Mouse (Mus musculus) macrophage (primary cell): ENCODE measurements around the gene Snf8. TPM values are rescaled to one million over a fixed set of nuclear protein-coding genes. Genes with fewer than 3 reads are reported as not detected.
A peak's percentile ranks its signal among the peaks of the same experiment; 100 is the strongest.

Experiments used
- H3K27ac ChIP-seq: fragments of 350-480 bp; formaldehyde crosslinking; 2 replicates; pipeline ENCODE4 v1.9.0; 2021
- H3K36me3 ChIP-seq: fragments of 350-480 bp; formaldehyde crosslinking; 2 replicates; pipeline ENCODE4 v1.9.0; 2021; ENCODE audit errors: inconsistent target
- H3K4me3 ChIP-seq: fragments of 350-480 bp; formaldehyde crosslinking; 2 replicates; pipeline ENCODE4 v1.9.0; 2021; ENCODE audit errors: inconsistent target
- H3K79me2 ChIP-seq: fragments of 350-480 bp; formaldehyde crosslinking; 2 replicates; pipeline ENCODE4 v1.9.0; 2021; ENCODE audit errors: inconsistent target
- WGBS: methylation state at CpG from one replicate; pipeline ENCODE4 v1.1.7; 2026; ENCODE audit warnings: inconsistent platforms; ENCODE audit not compliant: missing documents; 5-methylcytosine and 5-hydroxymethylcytosine counted together
- polyA plus RNA-seq: library from polyadenylated mRNA; stranded (reverse); fragments of 250-400 nt; gene quantifications from 3 replicates; pipeline ENCODE4 v1.2.4, GENCODE M21; 2018; ENCODE audit warnings: inconsistent platforms

Gene Snf8
- polyA plus RNA-seq, 1 experiment from 2014 or later = 81.3 TPM

DNA sequence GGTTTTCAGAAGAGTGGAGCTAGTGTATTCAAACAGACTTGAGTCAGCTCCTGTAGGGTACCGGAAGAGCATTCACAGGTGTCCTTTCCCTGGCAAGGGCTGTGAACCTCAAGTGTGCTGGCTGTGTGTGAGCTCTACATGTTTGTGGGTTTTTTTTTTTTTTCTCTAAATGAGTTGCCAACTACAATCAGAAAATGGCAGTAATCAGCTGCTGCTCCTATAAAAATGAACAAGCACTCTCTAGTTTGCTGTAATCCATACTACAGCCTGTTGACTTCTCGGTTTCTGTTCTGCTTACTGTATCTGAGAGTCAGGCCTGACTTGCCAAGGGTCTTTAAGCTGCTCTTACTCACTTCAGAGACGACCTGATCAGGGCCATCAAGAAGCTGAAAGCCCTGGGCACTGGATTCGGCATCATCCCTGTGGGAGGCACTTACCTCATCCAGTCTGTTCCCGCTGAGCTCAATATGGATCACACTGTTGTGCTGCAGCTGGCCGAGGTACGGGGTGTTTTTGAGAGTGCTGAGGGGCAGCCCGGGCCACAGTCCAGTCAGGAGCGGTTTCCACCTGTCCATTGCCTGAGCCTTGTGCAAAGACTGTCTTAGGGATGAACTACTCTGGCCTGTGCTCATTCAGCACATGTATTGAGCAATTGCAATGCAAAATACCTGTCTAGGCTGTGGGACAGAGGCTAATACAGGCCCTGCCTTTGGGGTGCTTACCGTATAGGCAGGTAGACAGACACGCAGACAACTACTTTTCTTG is 10.3 kb downstream of the Snf8 start:
- Histone ChIP-seq H3K36me3 (peaks cover 55% of the 10 kb centered on the region), H3K79me2 (no peaks in the 10 kb centered on the region), H3K4me3 (no peak overlapping the region), H3K27ac (no peak overlapping the region)
- 90% methylated on average over 11 of the region's 11 CpGs for WGBS

DNA sequence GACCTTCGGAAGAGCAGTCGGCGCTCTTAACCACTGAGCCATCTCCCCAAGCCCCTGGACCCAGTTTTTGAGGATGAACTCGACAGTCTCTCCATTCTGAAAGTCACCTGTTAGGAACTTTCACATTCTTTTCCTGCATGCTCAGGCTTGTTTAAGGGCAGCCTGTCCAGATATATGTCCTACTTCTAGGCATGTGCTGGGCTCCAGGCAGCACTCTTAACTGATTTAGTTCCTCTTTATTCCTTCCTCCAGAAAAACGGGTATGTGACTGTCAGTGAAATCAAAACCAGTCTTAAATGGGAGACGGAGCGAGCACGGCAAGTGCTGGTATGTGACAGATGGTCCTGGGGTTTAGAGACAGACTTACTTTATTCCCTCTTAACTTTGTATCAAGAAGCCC is 11.3 kb downstream of the Snf8 start:
- Histone ChIP-seq H3K36me3 (peaks cover 58% of the 10 kb centered on the region), H3K27ac (no peak overlapping the region), H3K79me2 (no peaks in the 10 kb centered on the region), H3K4me3 (no peak overlapping the region)
- WGBS = 68% methylated on average over 5 of the region's 8 CpGs

- H3K36me3 ChIP-seq = peaks cover 62% of the 10 kb centered on the region
- H3K4me3 ChIP-seq = no peak overlapping the region
- WGBS = 90% methylated on average over 2 of the region's 2 CpGs
- H3K27ac ChIP-seq = no peak overlapping the region
- H3K79me2 ChIP-seq = no peaks in the 10 kb centered on the region
Observed at GRCm38 (mm10) chr11:96046793-96047192, 12.1 kb downstream of the Snf8 start.

DNA sequence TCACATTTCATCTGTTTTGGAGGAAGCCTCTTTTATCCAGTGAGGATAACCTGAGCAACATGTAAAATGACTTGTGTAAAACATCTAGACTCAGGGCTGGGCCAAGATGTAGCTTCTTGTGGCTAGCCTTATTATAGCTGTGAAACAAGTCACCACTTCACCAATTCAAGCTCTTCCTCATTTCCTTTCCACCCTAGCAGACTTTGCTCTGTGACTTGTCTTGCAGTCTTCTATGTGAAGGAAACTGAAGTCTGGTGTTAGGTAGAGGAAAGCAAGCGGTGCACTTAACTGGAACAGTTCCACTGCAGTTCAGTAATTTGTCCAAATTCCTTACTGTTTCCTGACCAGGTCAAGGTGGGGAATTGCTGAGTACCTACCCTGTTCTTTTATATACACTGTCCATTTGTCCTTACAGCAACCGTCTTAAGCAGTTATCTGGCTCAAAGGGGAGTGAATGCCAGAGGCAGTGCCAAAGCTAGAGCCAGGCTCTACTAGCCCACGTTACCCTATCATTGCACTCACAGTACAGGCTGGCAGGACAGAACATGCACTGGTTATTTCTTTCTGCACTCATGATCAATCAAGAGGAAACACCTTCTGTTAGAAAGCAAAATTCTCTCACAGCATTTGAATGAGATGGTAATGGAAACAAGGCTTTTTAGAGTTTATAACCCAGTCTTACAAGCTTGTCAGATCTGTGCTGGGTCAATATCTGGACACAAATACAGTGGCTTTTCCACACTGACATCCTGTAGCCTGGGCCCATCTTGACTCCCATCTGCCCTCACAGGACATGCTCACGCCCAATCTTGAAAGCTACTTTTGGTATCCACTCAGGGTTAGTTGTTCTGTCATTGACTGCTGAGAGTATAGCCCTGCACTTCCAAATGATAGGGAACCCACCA is 13.0 kb downstream of the Snf8 start:
- Histone ChIP-seq H3K27ac (no peak overlapping the region), H3K79me2 (peaks cover 3% of the 10 kb centered on the region; the same call in 1 of the 2 replicates), H3K4me3 (no peak overlapping the region), H3K36me3 (peaks cover 63% of the 10 kb centered on the region)
- 90% methylated on average over 4 of the region's 4 CpGs for WGBS

DNA sequence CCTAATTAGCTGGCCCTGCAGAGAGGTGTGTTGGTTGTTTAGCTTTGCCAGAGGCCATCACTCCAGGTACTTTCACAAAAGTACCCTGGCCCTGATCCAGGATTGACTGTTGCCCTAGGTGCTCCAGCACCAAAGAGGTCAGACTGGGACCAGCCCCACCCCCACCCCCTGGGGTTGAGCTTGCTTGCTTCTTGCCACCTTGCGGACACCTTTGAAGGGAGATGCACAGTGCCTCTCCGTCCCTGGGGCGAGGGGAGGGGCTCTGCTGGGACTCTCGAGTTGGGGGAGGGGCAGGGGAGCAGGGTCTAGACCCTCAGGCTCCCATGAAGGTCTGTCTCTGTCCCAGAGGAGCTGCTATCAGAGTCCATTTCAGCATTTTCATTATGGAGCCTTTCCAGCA is 15.3 kb downstream of the Snf8 start:
- Histone ChIP-seq H3K79me2 (peaks cover 18% of the 10 kb centered on the region; the same call in 1 of the 2 replicates), H3K27ac (no peak overlapping the region), H3K4me3 (no peak overlapping the region), H3K36me3 (peaks cover 66% of the 10 kb centered on the region)
- WGBS = 93% methylated on average over 4 of the region's 4 CpGs

DNA sequence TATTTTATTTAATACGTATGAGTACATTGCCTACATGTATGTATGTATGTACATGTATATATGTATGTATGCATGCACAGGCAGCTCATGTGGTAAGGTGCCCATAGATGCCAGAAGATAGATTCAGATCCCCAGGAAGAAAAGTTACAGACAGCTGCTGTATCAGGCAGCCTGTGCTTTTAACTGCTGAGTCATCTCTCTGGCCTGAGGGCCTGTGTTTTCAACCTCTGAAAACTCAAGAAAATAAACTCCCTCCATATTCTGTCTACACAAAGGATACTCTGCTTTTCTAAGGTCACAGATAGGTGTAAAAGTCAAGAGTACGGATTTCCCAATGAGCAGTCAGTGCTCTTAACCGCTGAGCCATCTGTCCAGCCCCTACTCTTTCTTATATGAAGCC is 16.2 kb downstream of the Snf8 start:
- H3K4me3 ChIP-seq = no peak overlapping the region
- peaks cover 67% of the 10 kb centered on the region for H3K36me3 ChIP-seq
- 100% methylated on average over 3 of the region's 3 CpGs for WGBS
- H3K27ac ChIP-seq = no peak overlapping the region
- H3K79me2 ChIP-seq = peaks cover 25% of the 10 kb centered on the region; the same call in 1 of the 2 replicates

- H3K36me3 ChIP-seq = peaks cover 58% of the 10 kb centered on the region
- no peak overlapping the region for H3K4me3 ChIP-seq
- H3K27ac ChIP-seq = no peak overlapping the region
- WGBS = 91% methylated on average over 4 of the region's 4 CpGs
- peaks cover 88% of the 10 kb centered on the region for H3K79me2 ChIP-seq
Observed at GRCm38 (mm10) chr11:96058309-96058708, 23.6 kb downstream of the Snf8 start.

- H3K36me3 ChIP-seq = peaks cover 11% of the 10 kb centered on the region
- peaks cover 52% of the 10 kb centered on the region for H3K79me2 ChIP-seq
- peak overlapping the region; percentile 76 for H3K4me3 ChIP-seq
- under 1% methylated on average over 44 of the region's 64 CpGs for WGBS
- peak overlapping the region; percentile 29 for H3K27ac ChIP-seq
Observed at GRCm38 (mm10) chr11:96064521-96065214, 30.0 kb downstream of the Snf8 start.

DNA sequence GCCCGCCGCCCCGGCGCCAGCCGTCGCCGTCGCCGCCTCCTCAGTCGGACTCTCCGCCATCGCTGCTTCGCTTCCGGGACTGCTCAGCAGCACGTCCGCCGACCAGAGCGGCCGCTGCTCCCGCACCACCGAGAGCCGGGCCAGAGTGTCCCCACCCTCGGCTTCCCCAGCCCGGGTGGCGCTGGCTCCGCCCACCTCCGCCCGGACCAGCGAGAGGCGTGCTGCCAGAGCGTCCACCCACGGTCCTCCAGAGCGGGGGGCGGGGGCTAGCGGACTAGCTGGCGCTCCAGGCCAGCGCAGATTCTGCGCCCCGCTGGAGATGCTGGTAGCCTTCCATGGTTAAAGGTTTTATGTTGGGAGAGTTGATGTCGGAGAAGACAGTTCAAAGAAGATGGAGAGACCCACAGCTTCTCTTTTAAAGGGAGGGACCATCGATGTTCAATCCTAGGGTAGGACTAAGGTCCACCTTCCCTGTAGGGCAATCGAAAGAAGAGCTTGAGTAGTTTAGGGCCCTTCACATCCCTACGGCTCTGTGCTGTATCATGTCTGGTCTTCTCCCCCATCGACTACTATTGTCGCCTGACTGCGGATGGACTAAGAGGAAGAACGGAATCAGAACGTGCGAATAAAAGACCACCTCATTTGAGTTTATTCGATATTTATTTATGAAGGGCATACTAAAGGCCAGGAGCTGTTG is 30.7 kb downstream of the Snf8 start, which contains the start of gene Ube2z:
TSS of gene Ube2z (minus strand) at position 174 of the 697 bp plus-strand sequence.
- WGBS = 5% methylated on average over 44 of the region's 50 CpGs
- H3K4me3 ChIP-seq = peak within 1 kb of the TSS; percentile 76
- H3K79me2 ChIP-seq = peaks cover 45% of the 10 kb centered on the region
- peak within 1 kb of the TSS; percentile 29 for H3K27ac ChIP-seq
- peaks cover 8% of the 10 kb centered on the region for H3K36me3 ChIP-seq

GRCm38 (mm10) chr11:96068231-96068630 is 33.5 kb downstream of the Snf8 start:
- Histone ChIP-seq H3K27ac (no peak overlapping the region), H3K79me2 (peaks cover 19% of the 10 kb centered on the region), H3K4me3 (no peak overlapping the region), H3K36me3 (peaks cover 6% of the 10 kb centered on the region)
- WGBS = 85% methylated on average over 5 of the region's 5 CpGs

DNA sequence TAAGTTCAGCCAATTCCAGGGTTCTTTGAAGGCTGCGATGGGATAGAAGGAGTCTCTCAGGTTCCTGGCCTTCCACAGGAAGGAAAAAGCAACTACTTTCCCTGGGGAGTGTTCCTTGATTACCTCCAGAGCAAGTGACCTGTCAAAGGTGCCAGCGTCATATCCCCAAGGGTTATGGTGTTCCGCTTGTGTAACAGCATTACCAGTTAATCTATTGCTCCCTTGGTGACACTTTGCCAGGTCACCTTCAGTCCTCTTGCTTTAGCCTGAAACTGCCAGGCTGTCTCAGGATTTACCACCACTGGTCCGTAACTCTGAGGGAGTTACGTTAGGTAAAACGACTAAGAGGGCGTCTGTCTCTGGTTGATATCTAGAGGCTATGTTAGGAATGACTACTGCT is 35.7 kb downstream of the Snf8 start:
- H3K36me3 ChIP-seq = peaks cover 6% of the 10 kb centered on the region
- H3K4me3 ChIP-seq = no peak overlapping the region
- 96% methylated on average over 7 of the region's 7 CpGs for WGBS
- H3K79me2 ChIP-seq = peaks cover 24% of the 10 kb centered on the region
- H3K27ac ChIP-seq = no peak overlapping the region

DNA sequence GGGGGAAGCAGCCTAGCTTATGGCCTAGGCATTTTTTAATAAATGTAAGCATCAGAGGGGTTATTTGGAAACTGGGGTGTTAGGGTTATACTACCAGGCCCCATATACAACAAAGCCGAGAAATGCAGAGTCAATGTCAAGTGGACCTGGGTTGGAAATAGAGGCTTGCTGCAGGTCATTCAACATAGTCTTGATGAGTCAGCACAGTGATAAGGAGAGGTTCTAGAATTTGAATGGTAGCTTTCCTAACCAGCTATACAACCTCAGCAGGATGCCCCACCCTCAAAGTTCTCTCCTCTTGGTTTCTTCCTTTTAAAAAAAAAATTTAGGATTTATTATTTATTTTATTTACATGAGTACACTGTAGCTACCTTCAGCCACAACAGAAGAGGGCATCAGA is 36.3 kb downstream of the Snf8 start:
- H3K27ac ChIP-seq = no peak overlapping the region
- H3K4me3 ChIP-seq = no peak overlapping the region
- peaks cover 25% of the 10 kb centered on the region for H3K79me2 ChIP-seq
- 75% methylated on average over 1 of the region's 1 CpGs for WGBS
- H3K36me3 ChIP-seq = peaks cover 6% of the 10 kb centered on the region

- Histone ChIP-seq H3K4me3 (no peak overlapping the region), H3K27ac (no peak overlapping the region), H3K36me3 (peaks cover 6% of the 10 kb centered on the region), H3K79me2 (peaks cover 25% of the 10 kb centered on the region)
- WGBS = 98% methylated on average over 5 of the region's 9 CpGs
Observed at GRCm38 (mm10) chr11:96073295-96073993, 38.8 kb downstream of the Snf8 start.
